Mouse (Mus musculus): ENCODE results near the gene Miip. TPM values are rescaled to one million over a fixed set of nuclear protein-coding genes. Genes with fewer than 3 reads are reported as not detected.
"Not testable (repeated sequence)": the region's sequence is repeated elsewhere in the genome, so short reads cannot be mapped to it uniquely, and the experiment has no call there.

Miip gene
- polyA plus RNA-seq, 1 experiment: 26.8 TPM

DNA sequence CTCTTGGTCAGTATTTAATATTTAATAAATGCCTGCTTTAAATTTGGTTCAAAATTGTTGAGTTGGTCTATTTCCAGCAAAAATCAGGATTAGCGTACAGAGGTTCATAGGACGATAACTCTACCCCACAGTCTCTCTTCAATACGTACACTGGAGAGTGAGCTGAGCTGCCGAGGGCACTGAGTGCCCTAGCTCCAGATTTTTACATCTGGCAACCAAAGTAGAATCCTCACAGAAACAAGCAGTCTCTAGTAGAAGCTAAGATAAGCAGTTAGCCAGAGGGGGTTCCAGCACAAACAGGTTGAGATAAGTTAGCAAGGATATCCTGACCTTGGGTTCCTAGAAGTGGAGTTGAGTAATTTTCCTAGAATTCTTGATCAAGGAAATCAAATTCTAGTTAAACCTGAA is 20.0 kb downstream of the Miip start:
- Histone ChIP-seq H3K4me3 (ENCODE audit: insufficient read depth, low read length) (peak overlapping the region; percentile 99), H3K27ac (ENCODE audit: insufficient read depth, low read length) (peak overlapping the region; percentile 34; the same call in 1 of the 2 replicates), H3K4me1 (ENCODE audit: control insufficient read depth, insufficient read depth, low read length) (no peaks in the 10 kb centered on the region)
- TF ChIP-seq POLR2A (IDR thresholded peaks at IDR 0.05; ENCODE audit: low read depth, low read length): no peak; the same call in 1 of the 2 replicates
- no peak for TF ChIP-seq CTCF (IDR thresholded peaks at IDR 0.05; ENCODE audit: borderline replicate concordance, insufficient read depth, low read length)

DNA sequence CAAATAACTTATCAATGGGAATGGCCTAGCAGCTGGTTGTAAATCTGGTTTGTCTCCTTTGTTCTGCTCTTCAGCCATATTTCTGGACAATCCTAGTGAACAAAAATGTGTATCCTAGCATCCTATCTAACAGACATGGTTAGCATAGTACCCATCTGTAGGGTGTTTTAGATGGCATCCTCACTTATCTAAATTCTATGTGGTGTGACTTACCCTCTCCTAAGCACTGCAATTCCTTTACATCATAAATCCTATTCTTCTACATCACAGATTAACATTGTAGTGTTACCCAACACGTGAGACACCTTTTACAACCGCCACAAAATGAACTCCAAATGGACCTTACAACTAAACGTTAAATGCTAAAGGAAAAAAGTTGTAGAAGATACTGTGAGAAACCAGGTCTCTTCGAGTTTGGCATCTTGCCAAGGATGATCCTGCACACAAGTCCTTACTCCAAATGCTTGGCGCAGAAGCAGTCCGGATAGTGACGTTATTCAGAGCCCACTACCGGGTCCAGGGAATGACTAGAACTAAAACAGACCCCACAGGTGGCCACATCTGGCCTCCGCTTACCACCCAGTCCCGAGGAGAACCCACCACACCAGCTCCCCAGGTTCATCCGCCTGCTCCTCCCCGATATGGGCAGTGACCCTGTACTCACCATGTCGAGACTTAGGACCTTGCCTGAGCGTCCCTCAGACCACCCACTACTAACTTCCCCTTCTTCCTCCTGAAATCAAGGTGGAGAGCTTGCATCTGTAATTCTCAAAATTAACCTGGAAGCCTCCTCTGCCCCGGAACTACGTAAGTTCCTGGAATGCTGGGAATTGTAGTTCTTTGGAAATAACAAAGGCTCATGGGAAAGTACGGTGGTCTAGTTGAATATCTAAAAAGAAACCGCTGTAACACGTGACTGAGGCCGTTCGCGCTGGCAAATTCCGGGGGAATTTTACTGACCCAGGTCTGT is 20.7 kb downstream of the Miip start, which contains the start of gene Zfp933:
Gene Zfp933, minus strand, starts transcription at position 753 of the 970 bp plus-strand sequence.
- peak within 1 kb of the TSS; percentile 34; the same call in 1 of the 2 replicates for H3K27ac ChIP-seq (ENCODE audit: insufficient read depth, low read length)
- TF ChIP-seq POLR2A (IDR thresholded peaks at IDR 0.05; ENCODE audit: low read depth, low read length) (peak; percentile 69), CTCF (IDR thresholded peaks at IDR 0.05; ENCODE audit: borderline replicate concordance, insufficient read depth, low read length) (no peak)
- H3K4me1 ChIP-seq (ENCODE audit: control insufficient read depth, insufficient read depth, low read length): no peaks in the 10 kb centered on the region
- H3K4me3 ChIP-seq (ENCODE audit: insufficient read depth, low read length): peak within 1 kb of the TSS; percentile 99

DNA sequence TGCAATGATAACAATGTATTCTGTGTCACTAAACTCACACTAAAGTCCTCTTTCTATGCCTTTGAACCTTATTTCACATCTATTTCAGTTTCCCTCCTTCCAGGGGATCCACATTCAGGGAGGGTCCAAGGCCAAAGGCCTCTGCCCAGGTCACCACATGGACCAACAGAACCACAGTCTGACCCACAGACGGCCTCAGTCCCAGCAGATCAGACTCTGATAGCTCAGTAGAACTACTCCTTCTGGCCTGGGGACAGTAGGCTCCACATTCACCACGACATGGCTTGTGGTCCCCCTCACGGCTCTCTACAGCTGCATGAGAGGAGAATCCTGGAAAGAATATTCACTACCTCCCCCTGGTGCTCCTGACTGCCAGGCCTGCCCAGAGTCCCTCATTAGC is 25.7 kb downstream of the Miip start:
- TF ChIP-seq POLR2A (IDR thresholded peaks at IDR 0.05; ENCODE audit: low read depth, low read length): no peak
- no peak for TF ChIP-seq CTCF (IDR thresholded peaks at IDR 0.05; ENCODE audit: borderline replicate concordance, insufficient read depth, low read length)
- H3K4me3 ChIP-seq (ENCODE audit: insufficient read depth, low read length): no peak overlapping the region
- no peaks in the 10 kb centered on the region for H3K4me1 ChIP-seq (ENCODE audit: control insufficient read depth, insufficient read depth, low read length)
- H3K27ac ChIP-seq (ENCODE audit: insufficient read depth, low read length): no peak overlapping the region

DNA sequence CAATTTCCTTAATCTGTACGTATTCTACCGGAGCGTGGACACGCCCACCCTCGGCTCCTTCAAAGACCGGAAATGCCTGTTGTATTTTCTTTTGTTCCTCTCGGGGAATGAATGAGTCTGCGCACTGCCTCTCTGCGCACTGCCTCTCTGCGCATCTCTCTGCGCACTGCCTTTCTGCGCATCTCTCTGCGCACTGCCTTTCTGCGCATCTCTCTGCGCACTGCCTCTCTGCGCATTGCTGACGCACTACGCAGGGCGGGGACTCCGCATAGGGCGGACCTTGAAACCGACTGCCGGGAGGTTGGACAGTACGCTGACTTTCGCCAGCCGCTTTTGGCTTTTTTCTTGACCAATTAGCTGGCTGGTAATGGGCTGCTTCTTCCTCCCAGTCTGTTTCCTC is 29.3 kb downstream of the Miip start:
- not testable (repeated sequence) for H3K4me3 ChIP-seq (ENCODE audit: insufficient read depth, low read length); H3K27ac ChIP-seq (ENCODE audit: insufficient read depth, low read length); H3K4me1 ChIP-seq (ENCODE audit: control insufficient read depth, insufficient read depth, low read length)

DNA sequence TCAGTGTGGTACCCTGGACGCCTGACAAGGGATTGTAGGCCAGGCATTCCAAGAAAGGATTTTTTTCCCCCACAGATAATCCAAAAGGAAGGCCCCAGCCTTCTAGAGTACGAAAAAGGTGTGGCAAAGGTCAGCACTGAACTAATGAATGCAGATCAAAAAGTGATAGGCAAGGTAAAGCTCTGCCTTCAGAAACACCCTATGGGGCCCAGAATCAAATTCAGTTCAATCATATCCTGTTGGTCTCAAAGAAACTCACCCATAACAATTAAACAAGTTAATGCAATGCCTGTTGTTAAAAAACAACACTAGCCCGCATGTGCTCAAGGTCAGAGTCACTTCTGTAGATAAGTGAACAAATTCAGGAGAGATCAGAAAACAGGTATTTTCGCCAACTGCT is 44.2 kb downstream of the Miip start:
- H3K4me1 ChIP-seq (ENCODE audit: control insufficient read depth, insufficient read depth, low read length): no peaks in the 10 kb centered on the region
- TF ChIP-seq POLR2A (IDR thresholded peaks at IDR 0.05; ENCODE audit: low read depth, low read length): no peak
- no peak for TF ChIP-seq CTCF (IDR thresholded peaks at IDR 0.05; ENCODE audit: borderline replicate concordance, insufficient read depth, low read length)

DNA sequence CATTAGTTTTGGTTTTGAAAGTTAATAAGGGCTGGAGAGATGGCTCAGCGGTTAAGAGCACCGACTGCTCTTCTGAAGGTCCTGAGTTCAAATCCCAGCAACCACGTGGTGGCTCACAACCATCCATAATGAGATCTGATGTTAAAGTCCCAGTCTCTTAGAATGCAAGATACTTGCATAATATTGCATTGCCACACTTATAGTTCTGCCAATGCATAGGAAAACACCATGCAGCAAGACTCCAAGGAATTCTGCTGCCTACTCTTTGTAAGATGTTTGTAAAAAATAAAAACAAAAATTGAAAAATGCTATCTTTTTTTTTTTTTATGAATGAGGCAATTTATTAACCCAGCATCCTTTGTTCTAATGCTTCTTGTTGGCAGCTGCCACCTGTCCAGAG is 47.2 kb downstream of the Miip start:
- H3K27ac ChIP-seq (ENCODE audit: insufficient read depth, low read length); H3K4me1 ChIP-seq (ENCODE audit: control insufficient read depth, insufficient read depth, low read length); H3K4me3 ChIP-seq (ENCODE audit: insufficient read depth, low read length): not testable (repeated sequence)

More for the DNA sequence above, 44.2 kb downstream of the Miip start:
- Histone ChIP-seq H3K4me3 (ENCODE audit: insufficient read depth, low read length) (no peak overlapping the region), H3K27ac (ENCODE audit: insufficient read depth, low read length) (no peak overlapping the region)

DNA sequence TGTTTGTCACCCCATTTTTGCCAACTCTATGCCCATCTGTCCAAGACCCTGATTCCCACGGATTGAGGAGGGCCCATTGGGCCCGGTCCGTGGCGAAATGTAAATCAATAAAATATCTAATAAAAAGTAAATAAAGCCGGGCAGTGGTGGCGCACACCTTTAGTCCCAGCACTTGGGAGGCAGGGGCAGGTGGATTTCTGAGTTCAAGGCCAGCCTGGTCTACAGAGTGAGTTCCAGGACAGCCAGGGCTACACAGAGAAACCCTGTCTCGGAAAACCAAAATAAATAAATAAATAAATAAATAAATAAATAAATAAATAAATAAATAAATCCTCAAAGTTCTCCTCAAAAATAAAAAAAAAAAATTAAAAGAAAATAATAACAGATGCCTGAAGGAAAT is 49.0 kb downstream of the Miip start:
- H3K27ac ChIP-seq (ENCODE audit: insufficient read depth, low read length); H3K4me3 ChIP-seq (ENCODE audit: insufficient read depth, low read length); H3K4me1 ChIP-seq (ENCODE audit: control insufficient read depth, insufficient read depth, low read length): not testable (repeated sequence)

DNA sequence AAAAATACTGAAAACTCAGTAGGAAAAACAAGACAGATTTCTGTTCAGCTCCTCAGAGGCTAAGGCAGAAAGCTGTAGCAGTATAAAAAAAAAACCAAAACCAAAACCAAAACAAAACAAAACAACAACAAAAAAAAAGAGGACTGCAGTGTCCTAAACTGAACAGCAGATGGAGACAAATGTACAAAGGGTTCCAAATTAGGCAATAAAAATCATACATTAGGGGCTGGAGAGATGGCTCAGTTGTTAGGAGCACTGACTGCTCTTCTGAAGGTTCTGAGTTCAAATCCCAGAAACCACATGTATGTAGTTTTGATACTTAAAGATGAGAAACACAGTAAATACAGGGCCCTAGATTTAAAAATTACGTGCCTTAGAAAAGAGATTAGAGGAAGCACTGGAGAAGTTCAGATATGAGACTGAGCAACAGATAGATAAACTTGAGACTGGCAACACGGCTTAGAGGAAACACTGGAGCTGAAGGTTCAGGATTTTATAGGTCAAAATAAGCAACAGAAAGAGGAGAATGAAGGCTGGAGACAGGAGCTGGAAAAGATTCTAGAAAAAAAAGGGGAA is 53.9 kb downstream of the Miip start:
- H3K4me1 ChIP-seq (ENCODE audit: control insufficient read depth, insufficient read depth, low read length): no peaks in the 10 kb centered on the region
- TF ChIP-seq POLR2A (IDR thresholded peaks at IDR 0.05; ENCODE audit: low read depth, low read length): no peak
- TF ChIP-seq CTCF (IDR thresholded peaks at IDR 0.05; ENCODE audit: borderline replicate concordance, insufficient read depth, low read length): no peak
- no peak overlapping the region for H3K27ac ChIP-seq (ENCODE audit: insufficient read depth, low read length)
- H3K4me3 ChIP-seq (ENCODE audit: insufficient read depth, low read length): no peak overlapping the region

DNA sequence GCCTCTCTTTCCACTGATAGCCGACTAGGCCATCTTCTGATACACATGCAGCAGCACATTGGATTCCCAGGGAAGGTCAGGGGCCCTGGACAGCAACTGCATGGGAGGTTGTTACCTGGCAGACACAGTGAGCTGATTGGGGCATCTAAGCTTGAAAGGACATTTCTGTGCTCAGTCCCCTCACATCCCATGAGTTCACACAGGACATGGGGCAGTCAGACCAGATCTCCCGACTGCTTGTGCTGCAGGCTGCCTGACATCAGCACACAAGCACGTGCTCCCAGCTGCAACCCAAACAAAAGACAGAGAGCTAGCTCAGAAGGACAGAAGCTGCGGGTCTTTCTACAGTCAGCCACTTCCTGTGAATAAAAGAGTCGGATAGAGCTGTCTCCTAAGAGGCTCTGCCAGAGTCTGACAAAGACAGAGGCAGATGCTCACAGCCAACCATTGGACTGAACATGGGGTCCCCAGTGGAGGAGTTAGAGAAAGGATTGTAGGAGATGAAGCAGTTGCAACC is 55.3 kb downstream of the Miip start:
- H3K4me1 ChIP-seq (ENCODE audit: control insufficient read depth, insufficient read depth, low read length): no peaks in the 10 kb centered on the region
- H3K27ac ChIP-seq (ENCODE audit: insufficient read depth, low read length): no peak overlapping the region
- no peak overlapping the region for H3K4me3 ChIP-seq (ENCODE audit: insufficient read depth, low read length)
- no peak for TF ChIP-seq CTCF (IDR thresholded peaks at IDR 0.05; ENCODE audit: borderline replicate concordance, insufficient read depth, low read length)
- TF ChIP-seq POLR2A (IDR thresholded peaks at IDR 0.05; ENCODE audit: low read depth, low read length): no peak

Other genes with a start within 250 kb of the Miip start
- 1.2 and 2.4 TPM in 2 replicates for gene Zfp979, start 226.3 kb downstream of the Miip start, polyA plus RNA-seq (2011; ENCODE audit: insufficient read length, low read depth, missing spikeins)
- not detected in 2 replicates for gene Zfp534, start 166.3 kb downstream of the Miip start, polyA plus RNA-seq (2011; ENCODE audit: insufficient read length, low read depth, missing spikeins)
- 12.5 and 22.3 TPM in 2 replicates for gene Zfp984, start 59.0 kb downstream of the Miip start, polyA plus RNA-seq (2011; ENCODE audit: insufficient read length, low read depth, missing spikeins)
- 8.6 and 9.9 TPM in 2 replicates for gene Zfp933, start 20.4 kb downstream of the Miip start, polyA plus RNA-seq (2011; ENCODE audit: insufficient read length, low read depth, missing spikeins)
- gene Fv1, start 163 bp upstream of the Miip start, polyA plus RNA-seq (2011; ENCODE audit: insufficient read length, low read depth, missing spikeins): 4.7 and 6.4 TPM in 2 replicates
- gene Mfn2, start 35.9 kb upstream of the Miip start, polyA plus RNA-seq (2011; ENCODE audit: insufficient read length, low read depth, missing spikeins): 55.3 and 60.2 TPM in 2 replicates
- gene Plod1, start 68.0 kb upstream of the Miip start, polyA plus RNA-seq (2011; ENCODE audit: insufficient read length, low read depth, missing spikeins): 53.3 and 64.4 TPM in 2 replicates
- gene 2510039O18Rik, start 72.1 kb upstream of the Miip start, polyA plus RNA-seq (2011; ENCODE audit: insufficient read length, low read depth, missing spikeins): 33.0 and 36.8 TPM in 2 replicates
- 2.5 and 6.2 TPM in 2 replicates for gene Nppb, start 117.0 kb upstream of the Miip start, polyA plus RNA-seq (2011; ENCODE audit: insufficient read length, low read depth, missing spikeins)
- 1.4 TPM in 1 of 2 replicates, not detected in the other for gene Nppa, start 131.9 kb upstream of the Miip start, polyA plus RNA-seq (2011; ENCODE audit: insufficient read length, low read depth, missing spikeins)
- 11.8 and 13.2 TPM in 2 replicates for gene Clcn6, start 170.0 kb upstream of the Miip start, polyA plus RNA-seq (2011; ENCODE audit: insufficient read length, low read depth, missing spikeins)
- 39.5 and 45.1 TPM in 2 replicates for gene Mthfr, start 170.3 kb upstream of the Miip start, polyA plus RNA-seq (2011; ENCODE audit: insufficient read length, low read depth, missing spikeins)
- 13.7 and 17.2 TPM in 2 replicates for gene Agtrap, start 219.2 kb upstream of the Miip start, polyA plus RNA-seq (2011; ENCODE audit: insufficient read length, low read depth, missing spikeins)